Mouse (Mus musculus) lung, adult 2 months (tissue): Measurements from ENCODE around the gene Stambpl1.

Experiments used
- CTCF ChIP-seq: fragments of 200-500 bp; IDR thresholded peaks from 2 replicates; pipeline ENCODE4 v1.5.1; 2011; ENCODE audit warnings: mild to moderate bottlenecking, low read length, control low read depth; ENCODE audit not compliant: insufficient read depth
- POLR2A ChIP-seq: fragments of 200-500 bp; IDR thresholded peaks from 2 replicates; pipeline ENCODE4 v1.6.1; 2011; ENCODE audit warnings: low read depth, mild to moderate bottlenecking, control low read depth, low read length, borderline replicate concordance; ENCODE audit errors: extremely low read depth

GRCm38 (mm10) chr19:34284383-34284782 lies 92.4 kb downstream of the Stambpl1 start:
- TF ChIP-seq CTCF (peak; percentile 28; the same call in 1 of the 2 replicates), POLR2A (no peak)
